Mouse (Mus musculus): ENCODE results near the gene Clec18a. TPM values are rescaled to one million over a fixed set of nuclear protein-coding genes. Genes with fewer than 3 reads are reported as not detected.
"Not testable (repeated sequence)": the region's sequence is repeated elsewhere in the genome, so short reads cannot be mapped to it uniquely, and the experiment has no call there.

The Clec18a gene
- polyA plus RNA-seq, 1 experiment from 2014 or later: 0.34 TPM

DNA sequence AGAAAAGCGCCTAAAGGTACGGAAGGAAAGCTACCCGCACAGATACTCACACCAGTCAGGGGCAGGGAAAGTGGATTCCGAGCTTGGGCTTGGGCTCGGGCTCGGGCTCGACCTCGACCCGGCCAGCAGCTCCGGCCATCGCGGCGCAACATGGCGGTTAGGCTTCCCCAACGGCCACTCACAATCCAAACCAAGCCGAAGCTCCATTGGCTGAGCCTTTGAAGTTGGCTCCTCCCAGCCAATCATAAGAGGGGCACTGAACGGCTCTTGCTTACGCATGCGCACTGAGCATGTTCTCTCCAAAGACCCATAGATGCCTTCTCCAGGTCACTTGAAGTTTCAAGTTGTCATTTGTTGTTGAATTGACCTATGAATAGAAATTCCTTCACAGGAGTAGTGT is 60.7 kb downstream of the Clec18a start, which contains the start of gene Ddx19b:
Gene Ddx19b (minus strand): TSS at position 180 of the 400 bp plus-strand sequence.
- no peaks in the 10 kb centered on the region for H3K9me3 ChIP-seq (ENCODE audit: control insufficient read depth, low read length)
- peaks cover 22% of the 10 kb centered on the region for H3K4me1 ChIP-seq (ENCODE audit: control insufficient read depth, insufficient read depth, low read length)
- ATAC-seq (ENCODE audit: low FRiP score, low TSS enrichment): no peak
- no peak for DNase-seq
- no peak within 1 kb of the TSS for H3K27ac ChIP-seq (replicated peaks; ENCODE audit: low read depth, low read length)
- H3K9ac ChIP-seq (replicated peaks; ENCODE audit: low read length): no peak within 1 kb of the TSS
- peaks cover 3% of the 10 kb centered on the region; the same call in 1 of the 2 replicates for H3K27me3 ChIP-seq (ENCODE audit: control insufficient read depth, insufficient read depth, low read length)
- H3K4me2 ChIP-seq (ENCODE audit: low read length): no peak within 1 kb of the TSS
- peaks cover 2% of the 10 kb centered on the region for H3K36me3 ChIP-seq (ENCODE audit: control insufficient read depth, insufficient read depth, low read length)
- H3K4me3 ChIP-seq (replicated peaks; ENCODE audit: low read depth, low read length): no peak within 1 kb of the TSS
- 96% methylated on average over 19 of the region's 19 CpGs for WGBS

DNA sequence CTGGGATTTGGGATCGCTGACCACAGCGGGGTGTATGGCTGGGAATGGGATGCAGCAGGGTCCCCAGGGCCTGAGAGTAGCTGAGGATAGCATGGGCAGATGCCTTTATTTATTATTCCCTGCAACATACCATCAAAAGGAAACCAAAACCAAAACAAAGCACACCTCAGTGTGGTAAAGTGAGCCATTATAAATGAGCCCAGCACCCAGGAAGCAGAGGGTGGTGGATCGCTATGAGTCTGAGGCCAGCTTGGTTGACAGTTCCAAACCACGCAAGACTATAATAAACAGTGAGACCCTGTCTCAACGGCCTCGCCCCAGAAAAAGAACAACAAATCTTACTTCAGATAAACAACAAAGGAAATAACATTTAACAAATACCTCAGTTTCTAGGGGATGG is 62.2 kb downstream of the Clec18a start:
- no peak for DNase-seq
- no peak overlapping the region for H3K4me3 ChIP-seq (replicated peaks; ENCODE audit: low read depth, low read length)
- no peaks in the 10 kb centered on the region for H3K9me3 ChIP-seq (ENCODE audit: control insufficient read depth, low read length)
- H3K4me1 ChIP-seq (ENCODE audit: control insufficient read depth, insufficient read depth, low read length): peaks cover 17% of the 10 kb centered on the region
- no peaks in the 10 kb centered on the region for H3K36me3 ChIP-seq (ENCODE audit: control insufficient read depth, insufficient read depth, low read length)
- peaks cover 3% of the 10 kb centered on the region; the same call in 1 of the 2 replicates for H3K27me3 ChIP-seq (ENCODE audit: control insufficient read depth, insufficient read depth, low read length)
- 84% methylated on average over 6 of the region's 6 CpGs for WGBS
- H3K27ac ChIP-seq (replicated peaks; ENCODE audit: low read depth, low read length): no peak overlapping the region
- H3K9ac ChIP-seq (replicated peaks; ENCODE audit: low read length): no peak overlapping the region
- H3K4me2 ChIP-seq (ENCODE audit: low read length): no peak overlapping the region
- no peak for ATAC-seq (ENCODE audit: low FRiP score, low TSS enrichment)

DNA sequence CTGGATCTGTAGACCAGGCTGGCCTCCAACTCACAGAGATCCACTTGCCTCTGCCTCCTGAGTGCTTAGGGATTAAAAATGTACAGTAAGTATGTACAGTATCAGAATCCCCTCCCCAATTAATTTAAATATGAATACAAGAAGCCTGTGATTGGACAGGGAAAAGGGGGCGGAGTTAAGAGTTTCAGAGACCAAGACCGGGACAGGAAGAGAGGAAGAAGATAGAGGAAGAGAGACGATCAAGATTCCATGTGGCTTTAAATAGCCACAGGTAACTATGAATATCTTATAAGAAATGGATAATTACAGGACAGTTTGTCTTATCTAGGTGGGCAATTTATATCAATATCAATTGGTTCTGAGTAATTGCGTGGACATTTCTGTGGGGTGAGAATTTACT is 62.6 kb downstream of the Clec18a start:
- no peak for DNase-seq
- 61% methylated on average over 4 of the region's 4 CpGs for WGBS
- Histone ChIP-seq H3K4me1 (ENCODE audit: control insufficient read depth, insufficient read depth, low read length) (peaks cover 12% of the 10 kb centered on the region), H3K36me3 (ENCODE audit: control insufficient read depth, insufficient read depth, low read length) (no peaks in the 10 kb centered on the region), H3K27ac (replicated peaks; ENCODE audit: low read depth, low read length) (no peak overlapping the region), H3K4me3 (replicated peaks; ENCODE audit: low read depth, low read length) (no peak overlapping the region), H3K9ac (replicated peaks; ENCODE audit: low read length) (no peak overlapping the region), H3K9me3 (ENCODE audit: control insufficient read depth, low read length) (no peaks in the 10 kb centered on the region), H3K4me2 (ENCODE audit: low read length) (no peak overlapping the region), H3K27me3 (ENCODE audit: control insufficient read depth, insufficient read depth, low read length) (peaks cover 3% of the 10 kb centered on the region; the same call in 1 of the 2 replicates)
- ATAC-seq (ENCODE audit: low FRiP score, low TSS enrichment): no peak

DNA sequence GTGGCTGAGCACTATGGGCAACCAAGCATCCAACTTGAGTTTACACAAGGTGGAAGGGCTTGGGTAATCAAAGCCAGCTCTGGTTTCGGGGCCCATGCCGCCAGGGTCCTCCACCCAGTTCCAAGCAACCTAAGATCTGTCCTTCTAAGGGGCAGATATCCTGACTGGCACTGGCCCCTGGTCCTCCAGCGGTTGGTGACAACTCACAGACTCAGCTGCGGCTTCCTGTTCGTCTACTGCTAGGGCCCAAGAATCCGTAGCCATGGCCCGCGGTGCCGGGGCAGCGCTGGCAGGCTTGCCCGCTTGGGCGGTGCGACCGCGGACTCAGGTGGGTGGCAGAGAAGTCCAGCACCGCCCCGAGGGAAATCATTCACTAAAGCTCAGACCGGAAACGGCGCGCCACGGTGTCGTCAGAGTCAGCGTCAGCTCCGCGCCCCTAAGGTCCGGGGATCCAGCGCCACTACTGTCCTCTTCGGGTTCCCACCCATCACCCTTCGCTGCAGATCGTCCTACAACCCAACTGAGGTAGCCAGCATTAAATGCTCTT is 64.8 kb downstream of the Clec18a start:
- Histone ChIP-seq H3K9ac (replicated peaks; ENCODE audit: low read length) (peak overlapping the region; percentile 80), H3K27ac (replicated peaks; ENCODE audit: low read depth, low read length) (peak overlapping the region; percentile 64), H3K9me3 (ENCODE audit: control insufficient read depth, low read length) (no peaks in the 10 kb centered on the region), H3K4me1 (ENCODE audit: control insufficient read depth, insufficient read depth, low read length) (peaks cover 5% of the 10 kb centered on the region; the same call in 1 of the 2 replicates), H3K4me3 (replicated peaks; ENCODE audit: low read depth, low read length) (peak overlapping the region; percentile 70), H3K36me3 (ENCODE audit: control insufficient read depth, insufficient read depth, low read length) (no peaks in the 10 kb centered on the region), H3K4me2 (ENCODE audit: low read length) (peak overlapping the region; percentile 72), H3K27me3 (ENCODE audit: control insufficient read depth, insufficient read depth, low read length) (peaks cover 3% of the 10 kb centered on the region; the same call in 1 of the 2 replicates)
- under 1% methylated on average over 31 of the region's 31 CpGs for WGBS
- ATAC-seq (ENCODE audit: low FRiP score, low TSS enrichment): peak; percentile 76; the same call in 1 of the 2 replicates
- peak; percentile 93 for DNase-seq

DNA sequence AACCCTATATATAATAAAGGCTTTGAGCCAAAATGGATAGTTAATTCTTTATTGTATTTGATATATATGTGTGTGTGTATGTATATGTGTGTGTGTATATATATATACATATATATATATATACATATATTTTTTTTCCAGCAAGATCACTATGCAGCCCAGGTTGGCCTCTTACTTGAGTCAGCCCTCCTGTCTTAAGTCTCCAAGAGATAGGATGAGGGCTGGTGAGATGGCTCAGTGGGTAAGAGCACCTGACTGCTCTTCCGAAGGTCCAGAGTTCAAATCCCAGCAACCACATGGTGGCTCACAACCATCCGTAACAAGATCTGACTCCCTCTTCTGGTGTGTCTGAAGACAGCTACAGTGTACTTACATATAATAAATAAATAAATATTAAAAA is 65.6 kb downstream of the Clec18a start:
- H3K27me3 ChIP-seq (ENCODE audit: control insufficient read depth, insufficient read depth, low read length); H3K27ac ChIP-seq (replicated peaks; ENCODE audit: low read depth, low read length); H3K36me3 ChIP-seq (ENCODE audit: control insufficient read depth, insufficient read depth, low read length); H3K9me3 ChIP-seq (ENCODE audit: control insufficient read depth, low read length); DNase-seq; H3K4me1 ChIP-seq (ENCODE audit: control insufficient read depth, insufficient read depth, low read length); ATAC-seq (ENCODE audit: low FRiP score, low TSS enrichment); H3K4me3 ChIP-seq (replicated peaks; ENCODE audit: low read depth, low read length); H3K9ac ChIP-seq (replicated peaks; ENCODE audit: low read length); H3K4me2 ChIP-seq (ENCODE audit: low read length): not testable (repeated sequence)
- 100% methylated on average over 1 of the region's 2 CpGs for WGBS

DNA sequence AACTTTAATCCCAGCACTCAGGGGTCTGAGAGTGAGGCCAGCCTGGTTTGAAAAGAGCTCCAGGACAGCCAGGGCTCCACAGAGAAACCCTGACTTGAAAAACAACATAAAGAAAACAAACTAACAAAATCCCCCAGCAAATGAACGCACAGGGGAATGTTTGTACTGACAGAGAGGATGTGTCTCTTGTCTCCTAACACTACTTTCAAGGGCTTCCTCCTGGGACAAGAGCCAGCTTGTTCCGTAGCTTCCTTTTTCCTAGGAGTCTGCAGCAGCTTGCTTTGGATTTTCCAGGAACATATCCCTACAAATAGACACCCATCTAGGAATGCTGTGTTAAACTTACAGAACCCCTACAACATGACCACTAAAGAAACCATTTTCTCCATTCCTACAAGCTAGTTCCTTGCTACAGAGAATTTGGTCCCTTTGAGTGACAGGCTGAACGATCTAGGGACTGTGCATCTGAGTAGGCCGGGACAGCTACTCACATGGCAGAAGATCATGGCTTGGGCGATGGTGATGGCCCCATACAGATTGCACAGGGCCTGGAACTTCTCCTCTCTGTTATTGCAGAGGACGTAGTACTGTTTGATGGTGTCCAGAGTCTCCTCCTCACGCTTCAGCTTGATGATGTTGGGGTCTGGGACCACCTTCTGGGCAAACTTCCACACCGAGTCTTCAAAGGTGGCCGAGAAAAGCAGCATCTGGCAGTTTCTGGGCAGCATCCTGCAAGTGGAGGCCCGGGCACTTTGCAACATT is 81.8 kb downstream of the Clec18a start:
- H3K4me3 ChIP-seq (replicated peaks; ENCODE audit: low read depth, low read length); H3K9me3 ChIP-seq (ENCODE audit: control insufficient read depth, low read length); H3K27me3 ChIP-seq (ENCODE audit: control insufficient read depth, insufficient read depth, low read length); ATAC-seq (ENCODE audit: low FRiP score, low TSS enrichment); H3K4me1 ChIP-seq (ENCODE audit: control insufficient read depth, insufficient read depth, low read length); H3K4me2 ChIP-seq (ENCODE audit: low read length); H3K9ac ChIP-seq (replicated peaks; ENCODE audit: low read length); DNase-seq; H3K27ac ChIP-seq (replicated peaks; ENCODE audit: low read depth, low read length): not testable (repeated sequence)
- WGBS: 91% methylated on average over 8 of the region's 10 CpGs
- peaks cover 61% of the 10 kb centered on the region for H3K36me3 ChIP-seq (ENCODE audit: control insufficient read depth, insufficient read depth, low read length)

Small RNAs within 50 kb of the gene (microRNA-seq; reads per million reads assigned to microRNA genes)
- gene Gm24103 (not detected), gene Mir3473d (0.73 reads per million)

Other genes starting within 250 kb of the Clec18a start
- gene Cog4, start 245.8 kb downstream of the Clec18a start, polyA plus RNA-seq (2014; fragmentation: Nextera tagmentation; extraction: Ambion mirVana): 53.2 and 70.0 TPM in 2 replicates
- 72.3 and 114 TPM in 2 replicates for gene Sf3b3, start 245.6 kb downstream of the Clec18a start, polyA plus RNA-seq (2014; fragmentation: Nextera tagmentation; extraction: Ambion mirVana)
- gene Fuk, start 189.9 kb downstream of the Clec18a start, polyA plus RNA-seq (2014; fragmentation: Nextera tagmentation; extraction: Ambion mirVana): 4.9 and 6.4 TPM in 2 replicates
- gene St3gal2, start 172.5 kb downstream of the Clec18a start, polyA plus RNA-seq (2014; fragmentation: Nextera tagmentation; extraction: Ambion mirVana): 16.5 and 18.0 TPM in 2 replicates
- 11.5 and 15.7 TPM in 2 replicates for gene Ddx19a, start 94.6 kb downstream of the Clec18a start, polyA plus RNA-seq (2014; fragmentation: Nextera tagmentation; extraction: Ambion mirVana)
- 5.0 and 7.5 TPM in 2 replicates for gene Ddx19b, start 60.7 kb downstream of the Clec18a start, polyA plus RNA-seq (2014; fragmentation: Nextera tagmentation; extraction: Ambion mirVana)
- gene Aars, start 59.3 kb downstream of the Clec18a start, polyA plus RNA-seq (2014; fragmentation: Nextera tagmentation; extraction: Ambion mirVana): 73.1 and 75.9 TPM in 2 replicates
- gene Exosc6, start 36.1 kb downstream of the Clec18a start, polyA plus RNA-seq (2014; fragmentation: Nextera tagmentation; extraction: Ambion mirVana): not detected in 2 replicates
- gene Pdpr, start 2.2 kb upstream of the Clec18a start, polyA plus RNA-seq (2014; fragmentation: Nextera tagmentation; extraction: Ambion mirVana): 6.9 TPM in 2 replicates
- gene Glg1, start 166.8 kb upstream of the Clec18a start, polyA plus RNA-seq (2014; fragmentation: Nextera tagmentation; extraction: Ambion mirVana): 70.1 and 91.1 TPM in 2 replicates
- 15.0 and 30.9 TPM in 2 replicates for gene Rfwd3, start 207.8 kb upstream of the Clec18a start, polyA plus RNA-seq (2014; fragmentation: Nextera tagmentation; extraction: Ambion mirVana)
- 0.78 TPM in 1 of 2 replicates, not detected in the other for gene Mlkl, start 245.8 kb upstream of the Clec18a start, polyA plus RNA-seq (2014; fragmentation: Nextera tagmentation; extraction: Ambion mirVana)

Measured in midbrain, embryonic 14.5 days (tissue).